Mouse (Mus musculus) MEL (cell line): ENCODE results near the gene Cttn. TPM values are rescaled to one million over a fixed set of nuclear protein-coding genes. Genes with fewer than 3 reads are reported as not detected.

Source experiments
- DNase-seq: peaks from one replicate; pipeline ENCODE4 v3.0.0; 2011; ENCODE audit warnings: low read depth, low spot score
- H3K27ac ChIP-seq: 2 replicates; pipeline ENCODE4 v1.5.1; 2012; ENCODE audit warnings: low read depth, mild to moderate bottlenecking, control low read depth, low read length, moderate library complexity; ENCODE audit not compliant: control insufficient read depth
- H3K27me3 ChIP-seq, 2 experiments: fragments of 150-350 bp in 1 of 2; sonication (generic) in 1 of 2; 2 replicates each; pipeline ENCODE4 v1.6.1; 2012; ENCODE audit warnings: low read length in 2 of 2, mild to moderate bottlenecking in 2 of 2, improper control_type of control experiment in 1 of 2, moderate library complexity in 1 of 2; ENCODE audit not compliant: insufficient read depth in 2 of 2, control insufficient read depth in 1 of 2
- H3K36me3 ChIP-seq, 2 experiments: 2 replicates each; pipeline ENCODE4 v1.6.1; 2012 to 2014; ENCODE audit warnings: low read length in 2 of 2, improper control_type of control experiment in 1 of 2, inconsistent platforms in 1 of 2, mild to moderate bottlenecking in 1 of 2; ENCODE audit not compliant: insufficient read depth in 2 of 2, control insufficient read depth in 1 of 2
- H3K4me1 ChIP-seq, 2 experiments: fragments of 150-350 bp in 1 of 2; sonication (generic) in 1 of 2; 2 replicates each; pipeline ENCODE4 v1.6.1; 2012; ENCODE audit warnings: low read length in 2 of 2, improper control_type of control experiment in 1 of 2, mild to moderate bottlenecking in 1 of 2; ENCODE audit not compliant: insufficient read depth in 2 of 2, control insufficient read depth in 1 of 2
- H3K4me3 ChIP-seq, 2 experiments: fragments of 150-350 bp in 1 of 2; sonication (generic) in 1 of 2; 2 replicates each; pipeline ENCODE4 v1.5.1; 2012; ENCODE audit warnings: low read depth in 2 of 2, low read length in 2 of 2, mild to moderate bottlenecking in 2 of 2, moderate library complexity in 2 of 2, control low read depth in 1 of 2, improper control_type of control experiment in 1 of 2; ENCODE audit not compliant: control insufficient read depth in 1 of 2, insufficient read depth in 1 of 2
- H3K79me2 ChIP-seq: 2 replicates; pipeline ENCODE4 v1.6.1; 2012; ENCODE audit warnings: mild to moderate bottlenecking, low read length, moderate library complexity; ENCODE audit not compliant: control insufficient read depth, poor library complexity, insufficient read depth
- H3K9ac ChIP-seq: 2 replicates; pipeline ENCODE4 v1.6.1; 2012; ENCODE audit warnings: low read depth, mild to moderate bottlenecking, control low read depth, low read length, moderate library complexity; ENCODE audit not compliant: control insufficient read depth, poor library complexity, severe bottlenecking
- H3K9me3 ChIP-seq: fragments of 150-350 bp; sonication (generic); replicated peaks from 2 replicates; pipeline ENCODE4 v1.6.1; 2012; ENCODE audit warnings: mild to moderate bottlenecking, low read length, improper control_type of control experiment, moderate library complexity; ENCODE audit not compliant: insufficient read depth
- BHLHE40 ChIP-seq: IDR thresholded peaks from 2 replicates; pipeline ENCODE4 v1.6.1; 2012; ENCODE audit warnings: low read depth, mild to moderate bottlenecking, inconsistent platforms, low read length, improper control_type of control experiment, borderline replicate concordance
- CHD1 ChIP-seq: IDR thresholded peaks from 2 replicates; pipeline ENCODE4 v1.6.1; 2012; ENCODE audit warnings: low read depth, mild to moderate bottlenecking, inconsistent platforms, low read length, improper control_type of control experiment
- CHD2 ChIP-seq: IDR thresholded peaks from 2 replicates; pipeline ENCODE4 v1.6.1; 2011; ENCODE audit warnings: low read length, improper control_type of control experiment
- EP300 ChIP-seq, 2 experiments: IDR thresholded peaks; 2 replicates each; pipeline ENCODE4 v1.6.1; 2011; ENCODE audit warnings: improper control_type of control experiment in 2 of 2, low read length in 2 of 2, low read depth in 1 of 2, mild to moderate bottlenecking in 1 of 2
- ETS1 ChIP-seq: IDR thresholded peaks from 2 replicates; pipeline ENCODE4 v1.6.1; 2012; ENCODE audit warnings: low read depth, mild to moderate bottlenecking, inconsistent platforms, low read length, improper control_type of control experiment, moderate library complexity
- GABPA ChIP-seq: IDR thresholded peaks from 2 replicates; pipeline ENCODE4 v1.6.1; 2012; ENCODE audit warnings: low read depth, mild to moderate bottlenecking, inconsistent platforms, low read length, improper control_type of control experiment, moderate library complexity
- GATA1 ChIP-seq: IDR thresholded peaks from 2 replicates; pipeline ENCODE4 v1.6.1; 2011; ENCODE audit warnings: low read depth, low read length, improper control_type of control experiment
- HCFC1 ChIP-seq: IDR thresholded peaks from 2 replicates; pipeline ENCODE4 v1.6.1; 2012; ENCODE audit warnings: low read depth, mild to moderate bottlenecking, inconsistent platforms, low read length, improper control_type of control experiment, moderate library complexity
- JUND ChIP-seq: IDR thresholded peaks from 2 replicates; pipeline ENCODE4 v1.6.1; 2011; ENCODE audit warnings: low read depth, mild to moderate bottlenecking, improper control_type of control experiment, low read length
- MAX ChIP-seq: IDR thresholded peaks from 2 replicates; pipeline ENCODE4 v1.6.1; 2011; ENCODE audit warnings: low read length, improper control_type of control experiment
- MAZ ChIP-seq: IDR thresholded peaks from 2 replicates; pipeline ENCODE4 v1.6.1; 2012; ENCODE audit warnings: low read depth, mild to moderate bottlenecking, inconsistent platforms, low read length, improper control_type of control experiment
- MXI1 ChIP-seq: IDR thresholded peaks from 2 replicates; pipeline ENCODE4 v1.6.1; 2011; ENCODE audit warnings: mild to moderate bottlenecking, low read depth, low read length, improper control_type of control experiment
- MYB ChIP-seq: IDR thresholded peaks from 2 replicates; pipeline ENCODE4 v1.6.1; 2011; ENCODE audit warnings: mild to moderate bottlenecking, low read depth, low read length, improper control_type of control experiment
- MYC ChIP-seq: IDR thresholded peaks from 2 replicates; pipeline ENCODE4 v1.6.1; 2011; ENCODE audit warnings: low read depth, mild to moderate bottlenecking, low read length, improper control_type of control experiment, moderate library complexity
- NELFE ChIP-seq: IDR thresholded peaks from 2 replicates; pipeline ENCODE4 v1.6.1; 2011; ENCODE audit warnings: low read depth, low read length, improper control_type of control experiment
- POLR2A ChIP-seq, 2 experiments: IDR thresholded peaks; 2 replicates each; pipeline ENCODE4 v1.6.1; 2011 to 2012; ENCODE audit warnings: low read length in 2 of 2, mild to moderate bottlenecking in 2 of 2, control low read depth in 1 of 2, improper control_type of control experiment in 1 of 2, low read depth in 1 of 2, moderate library complexity in 1 of 2; ENCODE audit not compliant: control insufficient read depth in 1 of 2, insufficient read depth in 1 of 2, poor library complexity in 1 of 2
- SIN3A ChIP-seq: IDR thresholded peaks from 2 replicates; pipeline ENCODE4 v1.6.1; 2012; ENCODE audit warnings: low read length, improper control_type of control experiment, inconsistent platforms
- SMC3 ChIP-seq: IDR thresholded peaks from 2 replicates; pipeline ENCODE4 v1.6.1; 2011; ENCODE audit warnings: low read depth, low read length, improper control_type of control experiment
- TBP ChIP-seq: IDR thresholded peaks from 2 replicates; pipeline ENCODE4 v1.8.0; 2011; ENCODE audit warnings: low read depth, low read length, improper control_type of control experiment
- UBTF ChIP-seq: IDR thresholded peaks from 2 replicates; pipeline ENCODE4 v1.6.1; 2012; ENCODE audit warnings: low read depth, mild to moderate bottlenecking, inconsistent platforms, low read length, improper control_type of control experiment, moderate library complexity, borderline replicate concordance; ENCODE audit not compliant: insufficient read depth
- USF1 ChIP-seq: IDR thresholded peaks from 2 replicates; pipeline ENCODE4 v1.6.1; 2014; ENCODE audit warnings: low read depth, mild to moderate bottlenecking, inconsistent platforms, low read length, improper control_type of control experiment, moderate library complexity
- ZKSCAN1 ChIP-seq: IDR thresholded peaks from 2 replicates; pipeline ENCODE4 v1.6.1; 2012; ENCODE audit warnings: low read depth, mild to moderate bottlenecking, inconsistent platforms, low read length, improper control_type of control experiment, moderate library complexity
- polyA plus RNA-seq, 2 experiments: library from polyadenylated mRNA; stranded (reverse) in 1 of 2; unstranded in 1 of 2; fragments of >175 nt in 1 of 2; fragments of >200 nt in 1 of 2; gene quantifications; 2 replicates each; pipeline versions ENCODE4 v1.2.1 to v1.2.4; 2012; ENCODE audit warnings: low replicate concordance in 2 of 2, low read depth in 1 of 2; ENCODE audit not compliant: insufficient read length in 2 of 2, insufficient read depth in 1 of 2, missing spikeins in 1 of 2
- total RNA-seq: library from RNA; depleted of rRNA; stranded (reverse); fragments of 300-350 nt; gene quantifications from 2 replicates; pipeline ENCODE4 v1.2.3, GENCODE M21; 2012

Cttn gene
- total and polyA plus RNA-seq, 3 experiments, result 38.4 to 95.0 TPM; not detected in 1

- TF ChIP-seq SMC3 (no peak), CHD1 (no peak), EP300 (IDR thresholded peaks at IDR 0.05; ENCODE audit: low read depth in 1 of 2, low read length in 2 of 2) (peak; percentile 37 to 40; a peak in 3 of 4 replicates), MYB (no peak)
These were observed 18.4 kb upstream of the Cttn start (continued) for GRCm38 (mm10) chr7:144489067-144489774.

GRCm38 (mm10) chr7:144480314-144480713 is 9.5 kb upstream of the Cttn start:
- Histone ChIP-seq H3K27ac (no peak overlapping the region), H3K4me1 (no peaks in the 10 kb centered on the region), H3K36me3 (peaks cover 0 to 11% of the 10 kb centered on the region in 2 experiments; a peak in 2 of 4 replicates), H3K79me2 (no peaks in the 10 kb centered on the region), H3K9me3 (no peaks in the 10 kb centered on the region), H3K9ac (no peak overlapping the region), H3K27me3 (no peaks in the 10 kb centered on the region), H3K4me3 (no peak overlapping the region)
- TF ChIP-seq ETS1 (no peak), JUND (no peak), MXI1 (no peak), CHD2 (no peak), MAZ (no peak), POLR2A (IDR thresholded peaks at IDR 0.05; ENCODE audit: control insufficient read depth in 1 of 2, insufficient read depth in 1 of 2, low read depth in 1 of 2, low read length in 2 of 2, poor library complexity in 1 of 2) (no peak), USF1 (no peak), GABPA (no peak), NELFE (no peak), MAX (no peak), TBP (no peak), SIN3A (no peak), BHLHE40 (no peak), MYC (no peak), ZKSCAN1 (no peak), GATA1 (no peak), CHD1 (no peak), UBTF (no peak), HCFC1 (no peak)
- no peak for DNase-seq
